Mouse (Mus musculus): Measurements from ENCODE around the gene Psmb10. TPM values are rescaled to one million over a fixed set of nuclear protein-coding genes. Genes with fewer than 3 reads are reported as not detected.

Gene Psmb10
- polyA plus RNA-seq, 1 experiment: 89.4 TPM

GRCm38 (mm10) chr8:105965905-105966341 lies 27.7 kb upstream of the Psmb10 start, which contains the start of gene Slc12a4:
Gene Slc12a4, minus strand, starts transcription at chr8:105966097.
- Histone ChIP-seq H3K4me3 (replicated peaks; ENCODE audit: insufficient read depth, low read depth, low read length) (peak within 1 kb of the TSS; percentile 40), H3K4me1 (ENCODE audit: control insufficient read depth, insufficient read depth, low read length) (peaks cover 3% of the 10 kb centered on the region; the same call in 1 of the 2 replicates), H3K27ac (ENCODE audit: insufficient read depth, low read length) (no peak within 1 kb of the TSS), H3K27me3 (ENCODE audit: control insufficient read depth, insufficient read depth, low read length) (peaks cover 4% of the 10 kb centered on the region; the same call in 1 of the 2 replicates)
- WGBS: 1% methylated on average over 45 of the region's 47 CpGs
- no peak for DNase-seq
- TF ChIP-seq CTCF (IDR thresholded peaks at IDR 0.05; ENCODE audit: borderline replicate concordance, insufficient read depth, low read depth, low read length) (no peak), POLR2A (IDR thresholded peaks at IDR 0.05; ENCODE audit: borderline replicate concordance, insufficient read depth, low read length) (no peak)

GRCm38 (mm10) chr8:105965266-105965904 lies 27.1 kb upstream of the Psmb10 start:
- TF ChIP-seq CTCF (IDR thresholded peaks at IDR 0.05; ENCODE audit: borderline replicate concordance, insufficient read depth, low read depth, low read length) (no peak), POLR2A (IDR thresholded peaks at IDR 0.05; ENCODE audit: borderline replicate concordance, insufficient read depth, low read length) (no peak)
- Histone ChIP-seq H3K4me3 (replicated peaks; ENCODE audit: insufficient read depth, low read depth, low read length) (peak overlapping the region; percentile 33), H3K27me3 (ENCODE audit: control insufficient read depth, insufficient read depth, low read length) (peaks cover 4% of the 10 kb centered on the region; the same call in 1 of the 2 replicates), H3K27ac (ENCODE audit: insufficient read depth, low read length) (no peak overlapping the region), H3K4me1 (ENCODE audit: control insufficient read depth, insufficient read depth, low read length) (peaks cover 3% of the 10 kb centered on the region)
- DNase-seq: no peak
- 6% methylated on average over 40 of the region's 40 CpGs for WGBS

- Histone ChIP-seq H3K27ac (ENCODE audit: insufficient read depth, low read length) (no peak overlapping the region), H3K4me3 (replicated peaks; ENCODE audit: insufficient read depth, low read depth, low read length) (no peak overlapping the region), H3K4me1 (ENCODE audit: control insufficient read depth, insufficient read depth, low read length) (peaks cover 5% of the 10 kb centered on the region), H3K27me3 (ENCODE audit: control insufficient read depth, insufficient read depth, low read length) (peaks cover 4% of the 10 kb centered on the region; the same call in 1 of the 2 replicates)
- DNase-seq: no peak
- WGBS: 70% methylated on average over 12 of the region's 12 CpGs
- TF ChIP-seq CTCF (IDR thresholded peaks at IDR 0.05; ENCODE audit: borderline replicate concordance, insufficient read depth, low read depth, low read length): no peak
- no peak for TF ChIP-seq POLR2A (IDR thresholded peaks at IDR 0.05; ENCODE audit: borderline replicate concordance, insufficient read depth, low read length)
Observed at GRCm38 (mm10) chr8:105964506-105965265, 26.4 kb upstream of the Psmb10 start.

GRCm38 (mm10) chr8:105961536-105961935 lies 23.3 kb upstream of the Psmb10 start:
- no peak for DNase-seq
- H3K27ac ChIP-seq (ENCODE audit: insufficient read depth, low read length): no peak overlapping the region
- H3K4me1 ChIP-seq (ENCODE audit: control insufficient read depth, insufficient read depth, low read length): peaks cover 12% of the 10 kb centered on the region
- 95% methylated on average over 10 of the region's 10 CpGs for WGBS
- no peak for TF ChIP-seq POLR2A (IDR thresholded peaks at IDR 0.05; ENCODE audit: borderline replicate concordance, insufficient read depth, low read length)
- no peak for TF ChIP-seq CTCF (IDR thresholded peaks at IDR 0.05; ENCODE audit: borderline replicate concordance, insufficient read depth, low read depth, low read length)
- H3K27me3 ChIP-seq (ENCODE audit: control insufficient read depth, insufficient read depth, low read length): peaks cover 4% of the 10 kb centered on the region; the same call in 1 of the 2 replicates
- no peak overlapping the region for H3K4me3 ChIP-seq (replicated peaks; ENCODE audit: insufficient read depth, low read depth, low read length)

- TF ChIP-seq POLR2A (IDR thresholded peaks at IDR 0.05; ENCODE audit: borderline replicate concordance, insufficient read depth, low read length) (no peak), CTCF (IDR thresholded peaks at IDR 0.05; ENCODE audit: borderline replicate concordance, insufficient read depth, low read depth, low read length) (no peak)
- Histone ChIP-seq H3K27ac (ENCODE audit: insufficient read depth, low read length) (no peak overlapping the region), H3K27me3 (ENCODE audit: control insufficient read depth, insufficient read depth, low read length) (peaks cover 4% of the 10 kb centered on the region; the same call in 1 of the 2 replicates), H3K4me1 (ENCODE audit: control insufficient read depth, insufficient read depth, low read length) (peaks cover 11% of the 10 kb centered on the region), H3K4me3 (replicated peaks; ENCODE audit: insufficient read depth, low read depth, low read length) (no peak overlapping the region)
- DNase-seq: no peak
- WGBS: 85% methylated on average over 14 of the region's 14 CpGs
Observed at GRCm38 (mm10) chr8:105961101-105961500, 22.9 kb upstream of the Psmb10 start.

GRCm38 (mm10) chr8:105959350-105959749 lies 21.1 kb upstream of the Psmb10 start:
- peaks cover 11% of the 10 kb centered on the region for H3K4me1 ChIP-seq (ENCODE audit: control insufficient read depth, insufficient read depth, low read length)
- H3K27ac ChIP-seq (ENCODE audit: insufficient read depth, low read length): no peak overlapping the region
- H3K4me3 ChIP-seq (replicated peaks; ENCODE audit: insufficient read depth, low read depth, low read length): no peak overlapping the region
- DNase-seq: peak; percentile 81 to 90
- H3K27me3 ChIP-seq (ENCODE audit: control insufficient read depth, insufficient read depth, low read length): no peaks in the 10 kb centered on the region
- TF ChIP-seq CTCF (IDR thresholded peaks at IDR 0.05; ENCODE audit: borderline replicate concordance, insufficient read depth, low read depth, low read length) (no peak), POLR2A (IDR thresholded peaks at IDR 0.05; ENCODE audit: borderline replicate concordance, insufficient read depth, low read length) (no peak)
- WGBS: 8% methylated on average over 7 of the region's 7 CpGs

- Histone ChIP-seq H3K4me3 (replicated peaks; ENCODE audit: insufficient read depth, low read depth, low read length) (no peak overlapping the region), H3K27me3 (ENCODE audit: control insufficient read depth, insufficient read depth, low read length) (no peaks in the 10 kb centered on the region), H3K27ac (ENCODE audit: insufficient read depth, low read length) (no peak overlapping the region), H3K4me1 (ENCODE audit: control insufficient read depth, insufficient read depth, low read length) (peaks cover 11% of the 10 kb centered on the region)
- DNase-seq: no peak
- WGBS: 77% methylated on average over 3 of the region's 4 CpGs
- no peak for TF ChIP-seq CTCF (IDR thresholded peaks at IDR 0.05; ENCODE audit: borderline replicate concordance, insufficient read depth, low read depth, low read length)
- TF ChIP-seq POLR2A (IDR thresholded peaks at IDR 0.05; ENCODE audit: borderline replicate concordance, insufficient read depth, low read length): no peak
Observed at GRCm38 (mm10) chr8:105957813-105958212, 19.6 kb upstream of the Psmb10 start.
